Comparison of ENCODE assay signal across 11 mouse cellular contexts in the genomic region with DNA sequence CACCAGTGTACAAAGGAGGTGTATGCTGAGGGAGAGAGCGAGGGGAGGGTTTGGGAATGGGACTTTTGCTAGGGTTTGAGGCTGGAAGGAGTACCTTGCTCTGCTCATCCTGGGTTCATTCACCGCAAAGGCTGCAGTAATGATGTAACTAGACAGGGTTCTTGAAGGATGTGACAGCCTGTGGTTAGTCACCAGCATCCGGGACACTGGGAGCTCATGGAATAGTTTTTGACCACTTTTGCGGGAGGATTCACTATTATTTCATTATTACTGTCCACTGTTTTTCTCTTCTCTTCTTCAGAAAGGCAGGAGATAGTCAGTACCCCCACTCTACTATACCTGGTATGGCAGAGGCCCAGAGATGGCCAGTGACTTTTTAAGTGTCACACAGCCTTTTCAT. TPM values are rescaled to one million over a fixed set of nuclear protein-coding genes. Genes with fewer than 3 reads are reported as not detected.
DNase-seq lines count a peak whose midpoint lies in the region; ATAC-seq and TF ChIP-seq lines count a peak whose summit lies in the region.
"Had no signal": no experiment of that assay in that cellular context is flagged by ENCODE, and none has a peak within 500 bp of the region (broad histone marks: within the 10 kb centered on the region; RNA-seq: fewer than 3 reads in every experiment).

No protein-coding gene starts in this region.

- ATAC-seq in erythroblast, adult 5-6 weeks (replicated peaks; ENCODE audit: low FRiP score, poor library complexity, severe bottlenecking): no peak
- no peak for ATAC-seq in lung, embryonic 14.5 days (ENCODE audit: insufficient read depth)
- ATAC-seq in lung, postnatal 0 days: no peak
- ATAC-seq in intestine, embryonic 14.5 days (replicated peaks; ENCODE audit: low FRiP score, low TSS enrichment, low read depth): no peak

- H3K27me3 ChIP-seq in erythroblast, embryonic 14.5 days (ENCODE audit: control insufficient read depth): no peaks in the 10 kb centered on the region
- H3K27me3 ChIP-seq in lung, embryonic 14.5 days (ENCODE audit: insufficient read depth, low read length): no peaks in the 10 kb centered on the region
- no peaks in the 10 kb centered on the region for H3K27me3 ChIP-seq in lung, postnatal 0 days (replicated peaks; ENCODE audit: insufficient read depth, low read length)
- no peaks in the 10 kb centered on the region for H3K27me3 ChIP-seq in intestine, embryonic 14.5 days (replicated peaks; ENCODE audit: control insufficient read depth, insufficient read depth, low read length)
- no peaks in the 10 kb centered on the region for H3K27me3 ChIP-seq in myocyte (ENCODE audit: control insufficient read depth, insufficient read depth, insufficient read length)
- H3K27me3 ChIP-seq: embryonic facial prominence, embryonic 15.5 days had no signal

- no peak for DNase-seq in lung, embryonic 14.5 days
- DNase-seq in lung, postnatal 0 days (ENCODE audit: low spot score): no peak
- peak; percentile 45 for DNase-seq in intestine, embryonic 14.5 days (ENCODE audit: low spot score)
- DNase-seq in urinary bladder, postnatal 14 days (ENCODE audit: low spot score): no peak
- DNase-seq in testis, postnatal 14 days (ENCODE audit: low spot score): no peak
- DNase-seq: cerebellum, adult 11-12 months; midbrain, embryonic 14.5 days had no signal

- TF ChIP-seq EP300 in lung, postnatal 0 days (IDR thresholded peaks at IDR 0.05): no peak

- no peak for TF ChIP-seq CTCF in lung, embryonic 14.5 days (IDR thresholded peaks at IDR 0.05; ENCODE audit: low read depth)
- no peak for TF ChIP-seq CTCF in lung, postnatal 0 days (IDR thresholded peaks at IDR 0.05)

- no peaks in the 10 kb centered on the region for H3K9me3 ChIP-seq in erythroblast, embryonic 14.5 days (ENCODE audit: control insufficient read depth, low read length)
- no peaks in the 10 kb centered on the region for H3K9me3 ChIP-seq in lung, embryonic 14.5 days (ENCODE audit: low read depth, low read length)
- no peaks in the 10 kb centered on the region for H3K9me3 ChIP-seq in lung, postnatal 0 days (ENCODE audit: low read length)
- no peaks in the 10 kb centered on the region for H3K9me3 ChIP-seq in intestine, embryonic 14.5 days (ENCODE audit: control insufficient read depth, low read length)
- H3K9me3 ChIP-seq: embryonic facial prominence, embryonic 15.5 days had no signal

- peaks cover 91% of the 10 kb centered on the region for H3K4me1 ChIP-seq in erythroblast, embryonic 14.5 days (ENCODE audit: control insufficient read depth)
- peaks cover 19% of the 10 kb centered on the region for H3K4me1 ChIP-seq in lung, embryonic 14.5 days (ENCODE audit: insufficient read depth)
- H3K4me1 ChIP-seq in lung, postnatal 0 days (ENCODE audit: insufficient read depth, low read depth, low read length): peaks cover 12% of the 10 kb centered on the region; the same call in 1 of the 2 replicates
- H3K4me1 ChIP-seq in intestine, embryonic 14.5 days (replicated peaks; ENCODE audit: control insufficient read depth, insufficient read depth, low read length): peaks cover 17% of the 10 kb centered on the region

- H3K27ac ChIP-seq in lung, embryonic 14.5 days (ENCODE audit: low read depth): peak overlapping the region; percentile 5; the same call in 1 of the 2 replicates
- H3K27ac ChIP-seq in lung, postnatal 0 days (ENCODE audit: low read length): no peak overlapping the region
- no peak overlapping the region; the same call in 1 of the 2 replicates for H3K27ac ChIP-seq in intestine, embryonic 14.5 days (ENCODE audit: low read depth)
- H3K27ac ChIP-seq: embryonic facial prominence, embryonic 15.5 days had no signal

- no peak for TF ChIP-seq POLR2A in myocyte (IDR thresholded peaks at IDR 0.05; ENCODE audit: insufficient read length, low read depth)

- 90% methylated on average over 4 of the region's 4 CpGs for WGBS in lung, embryonic 14.5 days
- WGBS in lung, postnatal 0 days: 93% methylated on average over 4 of the region's 4 CpGs
- 94% methylated on average over 4 of the region's 4 CpGs for WGBS in intestine, embryonic 14.5 days

- no peak overlapping the region for H3K9ac ChIP-seq in lung, embryonic 14.5 days
- no peak overlapping the region for H3K9ac ChIP-seq in lung, postnatal 0 days (replicated peaks; ENCODE audit: low read depth)
- H3K9ac ChIP-seq in intestine, embryonic 14.5 days (ENCODE audit: low read length): no peak overlapping the region
- H3K9ac ChIP-seq: embryonic facial prominence, embryonic 15.5 days had no signal

- H3K79me2 ChIP-seq in myocyte (ENCODE audit: control insufficient read depth, insufficient read depth): peaks cover 42% of the 10 kb centered on the region

- no peak overlapping the region for H3ac ChIP-seq in myocyte (ENCODE audit: control insufficient read depth, insufficient read length)

- H3K36me3 ChIP-seq in erythroblast, embryonic 14.5 days (ENCODE audit: control insufficient read depth): peaks cover 76% of the 10 kb centered on the region
- H3K36me3 ChIP-seq in lung, embryonic 14.5 days (ENCODE audit: insufficient read depth): no peaks in the 10 kb centered on the region
- no peaks in the 10 kb centered on the region for H3K36me3 ChIP-seq in lung, postnatal 0 days (ENCODE audit: insufficient read depth, low read length)
- H3K36me3 ChIP-seq in intestine, embryonic 14.5 days (ENCODE audit: control insufficient read depth, insufficient read depth, low read length): no peaks in the 10 kb centered on the region
- no peaks in the 10 kb centered on the region for H3K36me3 ChIP-seq in myocyte (ENCODE audit: control insufficient read depth, insufficient read depth)
- H3K36me3 ChIP-seq: embryonic facial prominence, embryonic 15.5 days had no signal

- peak overlapping the region; percentile 61 for H3K4me3 ChIP-seq in erythroblast, embryonic 14.5 days (replicated peaks)
- no peak overlapping the region for H3K4me3 ChIP-seq in lung, embryonic 14.5 days (ENCODE audit: low read depth, low read length)
- H3K4me3 ChIP-seq in lung, postnatal 0 days (ENCODE audit: low read depth, low read length): no peak overlapping the region
- no peak overlapping the region for H3K4me3 ChIP-seq in intestine, embryonic 14.5 days (ENCODE audit: low read depth, low read length)
- no peak overlapping the region for H3K4me3 ChIP-seq in myocyte
- H3K4me3 ChIP-seq: embryonic facial prominence, embryonic 15.5 days had no signal

- H3K4me2 ChIP-seq in lung, embryonic 14.5 days: peak overlapping the region; percentile 18; the same call in 1 of the 2 replicates
- no peak overlapping the region for H3K4me2 ChIP-seq in lung, postnatal 0 days (replicated peaks; ENCODE audit: low read depth, low read length)
- H3K4me2 ChIP-seq in intestine, embryonic 14.5 days (ENCODE audit: low read length): no peak overlapping the region
- H3K4me2 ChIP-seq in myocyte (ENCODE audit: low read depth): peak overlapping the region; percentile 41
- H3K4me2 ChIP-seq: embryonic facial prominence, embryonic 15.5 days had no signal

TF ChIP-seq in myocyte, 11 proteins besides CTCF, POLR2A, EP300 and RAD21:
- TF ChIP-seq MAX (IDR thresholded peaks at IDR 0.05; ENCODE audit: low read depth): no peak
- no peak for TF ChIP-seq POLR2AphosphoS2 (IDR thresholded peaks at IDR 0.05; ENCODE audit: insufficient read length, low read depth)
- TF ChIP-seq USF1 (IDR thresholded peaks at IDR 0.05; ENCODE audit: low read depth): no peak
- TF ChIP-seq SRF (IDR thresholded peaks at IDR 0.05; ENCODE audit: control insufficient read depth, insufficient read length, low read depth): no peak

RNA-seq across cellular contexts. Expression of gene Stk10, which starts 9.1 kb away (rescaled TPM):
- 2.8 and 3.8 TPM in 2 replicates for polyA plus RNA-seq in erythroblast, embryonic 14.5 days (2012)
- 11.5 and 18.3 TPM in 2 replicates for total RNA-seq in erythroblast, adult 5-6 weeks (2015; ENCODE audit: low replicate concordance)
- 9.9 and 19.2 TPM in 2 replicates for total RNA-seq in erythroblast, adult 5-6 weeks (2017; ENCODE audit: low replicate concordance)
- polyA plus RNA-seq in lung, embryonic 14.5 days (2014; fragmentation: Nextera tagmentation; extraction: Ambion mirVana): 1.9 and 2.0 TPM in 2 replicates
- 1.9 and 2.4 TPM in 2 replicates for polyA plus RNA-seq in lung, postnatal 0 days (2015; fragmentation: Nextera tagmentation; extraction: Ambion mirVana)
- polyA plus RNA-seq in intestine, embryonic 14.5 days (2014; fragmentation: Nextera tagmentation; extraction: Ambion mirVana): 3.0 and 3.3 TPM in 2 replicates
- 7.1 TPM for polyA plus RNA-seq in myocyte (2012; fragmentation: generic; extraction: Trizol)

RNA-seq across cellular contexts. Expression of gene Efcab9, which starts 10.3 kb away (rescaled TPM):
- 0.07 TPM in 1 of 2 replicates, not detected in the other for polyA plus RNA-seq in erythroblast, embryonic 14.5 days (2012)
- total RNA-seq in erythroblast, adult 5-6 weeks (2015; ENCODE audit: low replicate concordance): not detected in 2 replicates
- total RNA-seq in erythroblast, adult 5-6 weeks (2017; ENCODE audit: low replicate concordance): not detected in 2 replicates
- polyA plus RNA-seq in lung, embryonic 14.5 days (2014; fragmentation: Nextera tagmentation; extraction: Ambion mirVana): 0.37 TPM in 1 of 2 replicates, not detected in the other
- 0.18 and 0.30 TPM in 2 replicates for polyA plus RNA-seq in lung, postnatal 0 days (2015; fragmentation: Nextera tagmentation; extraction: Ambion mirVana)
- 0.30 and 0.58 TPM in 2 replicates for polyA plus RNA-seq in intestine, embryonic 14.5 days (2014; fragmentation: Nextera tagmentation; extraction: Ambion mirVana)
- polyA plus RNA-seq in myocyte (2012; fragmentation: generic; extraction: Trizol): 0.08 TPM
- polyA plus RNA-seq: embryonic facial prominence, embryonic 15.5 days; midbrain, embryonic 14.5 days had no signal

Comparison
In these comparisons a context has a peak if more than half of its experiments do, and no peak if none do; other contexts are left out.
1. H3K4me2 ChIP-seq: peak in lung, embryonic 14.5 days (single experiment) and myocyte (single experiment); none in lung, postnatal 0 days (single experiment) and intestine, embryonic 14.5 days (single experiment).